Mouse (Mus musculus): Measurements from ENCODE around the gene Ppp6r3.

- TF ChIP-seq POLR2AphosphoS5 (IDR thresholded peaks at IDR 0.05; ENCODE audit: insufficient replicate concordance, low read depth, low read length) (no peak), GATA1 (IDR thresholded peaks at IDR 0.05; ENCODE audit: borderline replicate concordance, low read length) (no peak), CTCF (IDR thresholded peaks at IDR 0.05; ENCODE audit: low read depth, low read length) (peak; percentile 45), TAL1 (conservative IDR thresholded peaks at IDR 0.05; ENCODE audit: low read depth, low read length) (no peak), GATA2 (IDR thresholded peaks at IDR 0.05; ENCODE audit: borderline replicate concordance, low read depth, low read length) (no peak)
Measured at GRCm38 (mm10) chr19:3436840-3437239, 138.7 kb downstream of the Ppp6r3 start.

Data from G1E (cell line).